Mouse (Mus musculus) hindbrain, embryonic 12.5 days (tissue): ENCODE measurements around the gene Rchy1. TPM values are rescaled to one million over a fixed set of nuclear protein-coding genes. Genes with fewer than 3 reads are reported as not detected.

Source experiments
- ATAC-seq: fragments of 200-750 bp; cut with Nextera tagmentation; 2 replicates; pipeline ENCODE4 v1.8.0; 2017; ENCODE audit warnings: moderate TSS enrichment; ENCODE audit not compliant: low FRiP score
- H3K27ac ChIP-seq: fragments of 300-500 bp; sonication (generic); 2 replicates; pipeline ENCODE4 v1.5.1; 2016; ENCODE audit warnings: mild to moderate bottlenecking
- H3K27me3 ChIP-seq: fragments of 300-500 bp; sonication (generic); 2 replicates; pipeline ENCODE4 v1.6.1; 2016; ENCODE audit warnings: mild to moderate bottlenecking
- H3K36me3 ChIP-seq: fragments of 300-500 bp; sonication (generic); 2 replicates; pipeline ENCODE4 v1.6.1; 2016; ENCODE audit warnings: mild to moderate bottlenecking
- H3K4me1 ChIP-seq: fragments of 300-500 bp; sonication (generic); 2 replicates; pipeline ENCODE4 v1.6.1; 2016
- H3K4me2 ChIP-seq: fragments of 300-500 bp; sonication (generic); replicated peaks from 2 replicates; pipeline ENCODE4 v1.6.1; 2016; ENCODE audit warnings: mild to moderate bottlenecking
- H3K4me3 ChIP-seq: fragments of 300-500 bp; sonication (generic); 2 replicates; pipeline ENCODE4 v1.5.1; 2016; ENCODE audit warnings: mild to moderate bottlenecking
- H3K9ac ChIP-seq: fragments of 300-500 bp; sonication (generic); 2 replicates; pipeline ENCODE4 v1.6.1; 2016; ENCODE audit warnings: mild to moderate bottlenecking, moderate library complexity
- H3K9me3 ChIP-seq: fragments of 300-500 bp; sonication (generic); replicated peaks from 2 replicates; pipeline ENCODE4 v1.6.1; 2016; ENCODE audit warnings: mild to moderate bottlenecking
- WGBS: fragments of 180-500 bp; shearing (Covaris S2); methylation state at CpG from one replicate; pipeline ENCODE4 v1.1.7; 2016; 5-methylcytosine and 5-hydroxymethylcytosine counted together
- polyA plus RNA-seq: library from polyadenylated mRNA; unstranded; fragments of >200 nt; fragmentation: Nextera tagmentation; extraction: Ambion mirVana; gene quantifications from 2 replicates; pipeline ENCODE4 v1.2.1, GENCODE M21; 2016

Gene Rchy1
- polyA plus RNA-seq, 1 experiment from 2014 or later = 74.0 TPM

- Histone ChIP-seq H3K4me2 (no peak overlapping the region), H3K9me3 (no peaks in the 10 kb centered on the region), H3K4me3 (no peak overlapping the region), H3K4me1 (no peaks in the 10 kb centered on the region), H3K36me3 (no peaks in the 10 kb centered on the region), H3K9ac (no peak overlapping the region), H3K27ac (no peak overlapping the region), H3K27me3 (no peaks in the 10 kb centered on the region)
- ATAC-seq = no peak
- WGBS = 82% methylated on average over 2 of the region's 2 CpGs
Measured at GRCm38 (mm10) chr5:91983490-91983889, 20.6 kb upstream of the Rchy1 start.

- WGBS = 89% methylated on average over 11 of the region's 11 CpGs
- Histone ChIP-seq H3K9ac (no peak overlapping the region), H3K4me3 (no peak overlapping the region), H3K36me3 (no peaks in the 10 kb centered on the region), H3K9me3 (no peaks in the 10 kb centered on the region), H3K4me1 (no peaks in the 10 kb centered on the region), H3K27me3 (no peaks in the 10 kb centered on the region), H3K4me2 (no peak overlapping the region), H3K27ac (no peak overlapping the region)
- ATAC-seq = no peak
Measured at GRCm38 (mm10) chr5:91981176-91981840, 18.4 kb upstream of the Rchy1 start.

GRCm38 (mm10) chr5:91977397-91977770 is 14.5 kb upstream of the Rchy1 start:
- Histone ChIP-seq H3K9me3 (no peaks in the 10 kb centered on the region), H3K27ac (no peak overlapping the region), H3K4me2 (no peak overlapping the region), H3K4me3 (no peak overlapping the region), H3K4me1 (no peaks in the 10 kb centered on the region), H3K36me3 (no peaks in the 10 kb centered on the region), H3K9ac (no peak overlapping the region), H3K27me3 (no peaks in the 10 kb centered on the region)
- WGBS = 79% methylated on average over 2 of the region's 2 CpGs
- ATAC-seq = no peak

GRCm38 (mm10) chr5:91976566-91977396 is 13.9 kb upstream of the Rchy1 start:
- Histone ChIP-seq H3K4me3 (no peak overlapping the region), H3K9ac (no peak overlapping the region), H3K27me3 (no peaks in the 10 kb centered on the region), H3K9me3 (no peaks in the 10 kb centered on the region), H3K4me2 (no peak overlapping the region), H3K27ac (no peak overlapping the region), H3K36me3 (no peaks in the 10 kb centered on the region), H3K4me1 (no peaks in the 10 kb centered on the region)
- WGBS = 69% methylated on average over 10 of the region's 10 CpGs
- ATAC-seq = no peak

- Histone ChIP-seq H3K9me3 (no peaks in the 10 kb centered on the region), H3K9ac (no peak overlapping the region), H3K4me3 (no peak overlapping the region), H3K36me3 (no peaks in the 10 kb centered on the region), H3K27me3 (no peaks in the 10 kb centered on the region), H3K27ac (no peak overlapping the region), H3K4me2 (no peak overlapping the region), H3K4me1 (no peaks in the 10 kb centered on the region)
- ATAC-seq = no peak
- 93% methylated on average over 9 of the region's 9 CpGs for WGBS
Measured at GRCm38 (mm10) chr5:91975758-91976157, 12.9 kb upstream of the Rchy1 start.

- no peak overlapping the region for H3K27ac ChIP-seq
- no peaks in the 10 kb centered on the region for H3K4me1 ChIP-seq
- no peak overlapping the region for H3K9ac ChIP-seq
- no peak for ATAC-seq
- H3K4me2 ChIP-seq = no peak overlapping the region
- no peak overlapping the region for H3K4me3 ChIP-seq
- no peaks in the 10 kb centered on the region for H3K9me3 ChIP-seq
- WGBS = 92% methylated on average over 7 of the region's 7 CpGs
- no peaks in the 10 kb centered on the region for H3K36me3 ChIP-seq
- no peaks in the 10 kb centered on the region for H3K27me3 ChIP-seq
Measured at GRCm38 (mm10) chr5:91974002-91974401, 11.1 kb upstream of the Rchy1 start.

- no peaks in the 10 kb centered on the region for H3K36me3 ChIP-seq
- H3K4me1 ChIP-seq = no peaks in the 10 kb centered on the region
- 90% methylated on average over 3 of the region's 3 CpGs for WGBS
- H3K9ac ChIP-seq = no peak overlapping the region
- H3K4me3 ChIP-seq = no peak overlapping the region
- no peak overlapping the region for H3K27ac ChIP-seq
- ATAC-seq = no peak
- no peaks in the 10 kb centered on the region for H3K27me3 ChIP-seq
- no peaks in the 10 kb centered on the region for H3K9me3 ChIP-seq
- no peak overlapping the region for H3K4me2 ChIP-seq
Measured at GRCm38 (mm10) chr5:91972046-91972445, 9.2 kb upstream of the Rchy1 start.

GRCm38 (mm10) chr5:91962259-91962638 is 619 bp downstream of the Rchy1 start:
- H3K36me3 ChIP-seq = peaks cover 5% of the 10 kb centered on the region
- WGBS = under 1% methylated on average over 14 of the region's 14 CpGs
- peak overlapping the region; percentile 80 for H3K9ac ChIP-seq
- peak overlapping the region; percentile 72 for H3K4me3 ChIP-seq
- H3K27me3 ChIP-seq = no peaks in the 10 kb centered on the region
- peak overlapping the region; percentile 56 for H3K4me2 ChIP-seq
- H3K27ac ChIP-seq = peak overlapping the region; percentile 99
- no peak for ATAC-seq
- peaks cover 17% of the 10 kb centered on the region for H3K4me1 ChIP-seq
- no peaks in the 10 kb centered on the region for H3K9me3 ChIP-seq

- WGBS = 89% methylated on average over 1 of the region's 1 CpGs
- Histone ChIP-seq H3K9ac (peak overlapping the region; percentile 80; the same call in 1 of the 2 replicates), H3K4me1 (peaks cover 17% of the 10 kb centered on the region), H3K27ac (no peak overlapping the region), H3K4me3 (peak overlapping the region; percentile 72; the same call in 1 of the 2 replicates), H3K9me3 (no peaks in the 10 kb centered on the region), H3K36me3 (peaks cover 9% of the 10 kb centered on the region), H3K4me2 (peak overlapping the region; percentile 56), H3K27me3 (no peaks in the 10 kb centered on the region)
- ATAC-seq = no peak
Measured at GRCm38 (mm10) chr5:91961370-91961769, 1.5 kb downstream of the Rchy1 start.

- H3K27me3 ChIP-seq = no peaks in the 10 kb centered on the region
- no peak overlapping the region for H3K27ac ChIP-seq
- H3K4me1 ChIP-seq = peaks cover 17% of the 10 kb centered on the region
- no peaks in the 10 kb centered on the region for H3K9me3 ChIP-seq
- peaks cover 11% of the 10 kb centered on the region for H3K36me3 ChIP-seq
- WGBS = 73% methylated on average over 3 of the region's 3 CpGs
- H3K9ac ChIP-seq = peak overlapping the region; percentile 49
- peak overlapping the region; percentile 56; the same call in 1 of the 2 replicates for H3K4me2 ChIP-seq
- H3K4me3 ChIP-seq = no peak overlapping the region
- no peak for ATAC-seq
Measured at GRCm38 (mm10) chr5:91960606-91961254, 2.1 kb downstream of the Rchy1 start.

GRCm38 (mm10) chr5:91959986-91960385 is 2.9 kb downstream of the Rchy1 start:
- Histone ChIP-seq H3K4me3 (no peak overlapping the region), H3K27me3 (no peaks in the 10 kb centered on the region), H3K9ac (no peak overlapping the region), H3K4me2 (no peak overlapping the region), H3K36me3 (peaks cover 14% of the 10 kb centered on the region), H3K9me3 (no peaks in the 10 kb centered on the region), H3K4me1 (peaks cover 17% of the 10 kb centered on the region), H3K27ac (no peak overlapping the region)
- no peak for ATAC-seq
- WGBS = 93% methylated on average over 1 of the region's 1 CpGs

- Histone ChIP-seq H3K4me2 (no peak overlapping the region), H3K4me3 (no peak overlapping the region), H3K27ac (no peak overlapping the region), H3K9ac (no peak overlapping the region), H3K4me1 (peaks cover 17% of the 10 kb centered on the region), H3K9me3 (no peaks in the 10 kb centered on the region), H3K36me3 (peaks cover 14% of the 10 kb centered on the region), H3K27me3 (no peaks in the 10 kb centered on the region)
- ATAC-seq = no peak
- 100% methylated on average over 1 of the region's 1 CpGs for WGBS
Measured at GRCm38 (mm10) chr5:91959096-91959495, 3.8 kb downstream of the Rchy1 start.
